Mouse (Mus musculus) ES-E14 (cell line): ENCODE results near the gene Fam81a.

Experiments
- ZC3H11A ChIP-seq: IDR thresholded peaks from 2 replicates; pipeline ENCODE4 v1.6.1; 2012; ENCODE audit warnings: low read depth, mild to moderate bottlenecking, inconsistent platforms, low read length, borderline replicate concordance
- ZNF384 ChIP-seq: IDR thresholded peaks from 2 replicates; pipeline ENCODE4 v1.6.1; 2012; ENCODE audit warnings: low read depth, low read length, inconsistent platforms

- TF ChIP-seq ZC3H11A (no peak), ZNF384 (no peak)
These were observed 31.5 kb downstream of the Fam81a start for GRCm38 (mm10) chr9:70110871-70111270.
